Mouse (Mus musculus) hindbrain, embryonic 13.5 days (tissue): Measurements from ENCODE around the gene Cactin. TPM values are rescaled to one million over a fixed set of nuclear protein-coding genes. Genes with fewer than 3 reads are reported as not detected.

Experiments used
- ATAC-seq: fragments of 200-750 bp; cut with Nextera tagmentation; 2 replicates; pipeline ENCODE4 v1.8.0; 2017; ENCODE audit warnings: moderate TSS enrichment; ENCODE audit not compliant: low FRiP score
- H3K27ac ChIP-seq: fragments of 300-500 bp; sonication (generic); 2 replicates; pipeline ENCODE4 v1.5.1; 2015; ENCODE audit warnings: inconsistent platforms, mild to moderate bottlenecking, moderate library complexity
- H3K27me3 ChIP-seq: fragments of 300-500 bp; sonication (generic); 2 replicates; pipeline ENCODE4 v1.6.1; 2015; ENCODE audit warnings: mild to moderate bottlenecking, inconsistent platforms
- H3K36me3 ChIP-seq: fragments of 300-500 bp; sonication (generic); 2 replicates; pipeline ENCODE4 v1.6.1; 2015; ENCODE audit warnings: mild to moderate bottlenecking, inconsistent platforms
- H3K4me1 ChIP-seq: fragments of 300-500 bp; sonication (generic); replicated peaks from 2 replicates; pipeline ENCODE4 v1.6.1; 2015; ENCODE audit warnings: inconsistent platforms
- H3K4me2 ChIP-seq: fragments of 300-500 bp; sonication (generic); 2 replicates; pipeline ENCODE4 v1.6.1; 2015; ENCODE audit warnings: inconsistent platforms, mild to moderate bottlenecking, moderate library complexity
- H3K4me3 ChIP-seq: fragments of 300-500 bp; sonication (generic); 2 replicates; pipeline ENCODE4 v1.5.1; 2015; ENCODE audit warnings: mild to moderate bottlenecking, inconsistent platforms
- H3K9ac ChIP-seq: fragments of 300-500 bp; sonication (generic); 2 replicates; pipeline ENCODE4 v1.6.1; 2015; ENCODE audit warnings: mild to moderate bottlenecking, inconsistent platforms
- H3K9me3 ChIP-seq: fragments of 300-500 bp; sonication (generic); 2 replicates; pipeline ENCODE4 v1.6.1; 2016; ENCODE audit warnings: inconsistent platforms
- WGBS: fragments of 180-500 bp; shearing (Covaris S2); methylation state at CpG from one replicate; pipeline ENCODE4 v1.1.7; 2015; 5-methylcytosine and 5-hydroxymethylcytosine counted together
- polyA plus RNA-seq: library from polyadenylated mRNA; unstranded; fragments of >200 nt; fragmentation: Nextera tagmentation; extraction: Ambion mirVana; gene quantifications from 2 replicates; pipeline ENCODE4 v1.2.1, GENCODE M21; 2015

Gene Cactin
- polyA plus RNA-seq, 1 experiment from 2014 or later = 33.5 TPM

GRCm38 (mm10) chr10:81323141-81323775 lies 2.4 kb downstream of the Cactin start:
- H3K27ac ChIP-seq = no peak overlapping the region
- no peak overlapping the region for H3K4me3 ChIP-seq
- no peak overlapping the region for H3K4me2 ChIP-seq
- no peaks in the 10 kb centered on the region for H3K9me3 ChIP-seq
- 96% methylated on average over 23 of the region's 23 CpGs for WGBS
- peaks cover 68% of the 10 kb centered on the region for H3K36me3 ChIP-seq
- no peaks in the 10 kb centered on the region for H3K27me3 ChIP-seq
- no peak for ATAC-seq
- no peak overlapping the region for H3K9ac ChIP-seq
- peaks cover 34% of the 10 kb centered on the region for H3K4me1 ChIP-seq

GRCm38 (mm10) chr10:81323791-81324530 lies 3.1 kb downstream of the Cactin start:
- Histone ChIP-seq H3K4me1 (peaks cover 30% of the 10 kb centered on the region), H3K27me3 (no peaks in the 10 kb centered on the region), H3K4me2 (no peak overlapping the region), H3K4me3 (no peak overlapping the region), H3K9ac (no peak overlapping the region), H3K9me3 (no peaks in the 10 kb centered on the region), H3K36me3 (peaks cover 62% of the 10 kb centered on the region), H3K27ac (no peak overlapping the region)
- ATAC-seq = no peak
- 95% methylated on average over 18 of the region's 18 CpGs for WGBS

- peaks cover 61% of the 10 kb centered on the region for H3K36me3 ChIP-seq
- ATAC-seq = no peak
- H3K4me3 ChIP-seq = no peak overlapping the region
- no peak overlapping the region for H3K4me2 ChIP-seq
- H3K27me3 ChIP-seq = 0 out of 2 replicates have a peak, but pooled peaks cover under 1% of the 10 kb centered on the region
- no peaks in the 10 kb centered on the region for H3K9me3 ChIP-seq
- H3K27ac ChIP-seq = no peak overlapping the region
- 94% methylated on average over 21 of the region's 21 CpGs for WGBS
- H3K4me1 ChIP-seq = peaks cover 19% of the 10 kb centered on the region
- no peak overlapping the region for H3K9ac ChIP-seq
Observed at GRCm38 (mm10) chr10:81325176-81325575, 4.3 kb downstream of the Cactin start.

GRCm38 (mm10) chr10:81325781-81326180 lies 4.9 kb downstream of the Cactin start:
- Histone ChIP-seq H3K36me3 (peaks cover 61% of the 10 kb centered on the region), H3K4me2 (no peak overlapping the region), H3K27ac (no peak overlapping the region), H3K27me3 (peaks cover 6% of the 10 kb centered on the region), H3K9ac (no peak overlapping the region), H3K4me3 (no peak overlapping the region), H3K4me1 (peaks cover 19% of the 10 kb centered on the region), H3K9me3 (no peaks in the 10 kb centered on the region)
- ATAC-seq = no peak
- 95% methylated on average over 18 of the region's 18 CpGs for WGBS

GRCm38 (mm10) chr10:81326858-81327257 lies 6.0 kb downstream of the Cactin start:
- Histone ChIP-seq H3K27ac (peak overlapping the region; percentile 48; the same call in 1 of the 2 replicates), H3K4me2 (no peak overlapping the region), H3K4me3 (no peak overlapping the region), H3K9me3 (no peaks in the 10 kb centered on the region), H3K27me3 (peaks cover 11% of the 10 kb centered on the region), H3K4me1 (peaks cover 14% of the 10 kb centered on the region), H3K36me3 (peaks cover 61% of the 10 kb centered on the region), H3K9ac (no peak overlapping the region)
- WGBS = 80% methylated on average over 6 of the region's 6 CpGs
- no peak for ATAC-seq

- ATAC-seq = no peak
- Histone ChIP-seq H3K4me1 (peaks cover 9% of the 10 kb centered on the region), H3K36me3 (peaks cover 54% of the 10 kb centered on the region), H3K9me3 (no peaks in the 10 kb centered on the region), H3K27me3 (peaks cover 22% of the 10 kb centered on the region), H3K9ac (peak overlapping the region; percentile 19; the same call in 1 of the 2 replicates), H3K4me3 (no peak overlapping the region), H3K27ac (no peak overlapping the region; the same call in 1 of the 2 replicates), H3K4me2 (no peak overlapping the region)
- 41% methylated on average over 2 of the region's 2 CpGs for WGBS
Observed at GRCm38 (mm10) chr10:81327959-81328358, 7.1 kb downstream of the Cactin start.

- Histone ChIP-seq H3K4me1 (peaks cover 9% of the 10 kb centered on the region; the same call in 1 of the 2 replicates), H3K27ac (no peak within 1 kb of the TSS; the same call in 1 of the 2 replicates), H3K36me3 (peaks cover 50% of the 10 kb centered on the region), H3K9me3 (no peaks in the 10 kb centered on the region), H3K4me2 (no peak within 1 kb of the TSS), H3K27me3 (peaks cover 27% of the 10 kb centered on the region), H3K4me3 (no peak within 1 kb of the TSS), H3K9ac (peak within 1 kb of the TSS; percentile 19; the same call in 1 of the 2 replicates)
- no peak for ATAC-seq
- WGBS = 11% methylated on average over 10 of the region's 10 CpGs
Observed at GRCm38 (mm10) chr10:81328386-81328785, 7.5 kb downstream of the Cactin start, which contains the start of gene Tbxa2r. Gene Tbxa2r, plus strand, starts transcription at chr10:81328731.

- H3K4me3 ChIP-seq = no peak overlapping the region
- 79% methylated on average over 10 of the region's 10 CpGs for WGBS
- H3K4me1 ChIP-seq = peaks cover 9% of the 10 kb centered on the region; the same call in 1 of the 2 replicates
- H3K27ac ChIP-seq = no peak overlapping the region
- peaks cover 33% of the 10 kb centered on the region for H3K27me3 ChIP-seq
- no peak for ATAC-seq
- H3K9ac ChIP-seq = no peak overlapping the region
- peaks cover 40% of the 10 kb centered on the region for H3K36me3 ChIP-seq
- no peak overlapping the region for H3K4me2 ChIP-seq
- no peaks in the 10 kb centered on the region for H3K9me3 ChIP-seq
Observed at GRCm38 (mm10) chr10:81329194-81329975, 8.5 kb downstream of the Cactin start.

GRCm38 (mm10) chr10:81330007-81330406 lies 9.1 kb downstream of the Cactin start:
- Histone ChIP-seq H3K4me1 (peaks cover 9% of the 10 kb centered on the region; the same call in 1 of the 2 replicates), H3K27me3 (peaks cover 39% of the 10 kb centered on the region), H3K9ac (peak overlapping the region; percentile 35; the same call in 1 of the 2 replicates), H3K36me3 (peaks cover 34% of the 10 kb centered on the region), H3K9me3 (no peaks in the 10 kb centered on the region), H3K4me3 (no peak overlapping the region), H3K4me2 (no peak overlapping the region), H3K27ac (no peak overlapping the region)
- WGBS = 71% methylated on average over 4 of the region's 4 CpGs
- no peak for ATAC-seq

GRCm38 (mm10) chr10:81332277-81332676 lies 11.4 kb downstream of the Cactin start:
- Histone ChIP-seq H3K36me3 (peaks cover 11% of the 10 kb centered on the region), H3K4me3 (0 out of 2 replicates have a peak overlapping the region, but pooled peaks have one; percentile 7), H3K4me2 (no peak overlapping the region), H3K4me1 (peaks cover 15% of the 10 kb centered on the region), H3K27me3 (peaks cover 44% of the 10 kb centered on the region), H3K9me3 (no peaks in the 10 kb centered on the region), H3K9ac (peak overlapping the region; percentile 13; the same call in 1 of the 2 replicates), H3K27ac (no peak overlapping the region)
- ATAC-seq = no peak
- 11% methylated on average over 29 of the region's 29 CpGs for WGBS

GRCm38 (mm10) chr10:81334324-81334723 lies 13.4 kb downstream of the Cactin start:
- Histone ChIP-seq H3K27me3 (peaks cover 60% of the 10 kb centered on the region), H3K4me1 (peaks cover 12% of the 10 kb centered on the region), H3K4me2 (no peak overlapping the region), H3K36me3 (no peaks in the 10 kb centered on the region), H3K27ac (no peak overlapping the region), H3K9me3 (no peaks in the 10 kb centered on the region), H3K4me3 (no peak overlapping the region), H3K9ac (no peak overlapping the region)
- WGBS = 68% methylated on average over 11 of the region's 11 CpGs
- ATAC-seq = no peak
